9 mouse cellular contexts compared by ENCODE assay signal in the genomic region with DNA sequence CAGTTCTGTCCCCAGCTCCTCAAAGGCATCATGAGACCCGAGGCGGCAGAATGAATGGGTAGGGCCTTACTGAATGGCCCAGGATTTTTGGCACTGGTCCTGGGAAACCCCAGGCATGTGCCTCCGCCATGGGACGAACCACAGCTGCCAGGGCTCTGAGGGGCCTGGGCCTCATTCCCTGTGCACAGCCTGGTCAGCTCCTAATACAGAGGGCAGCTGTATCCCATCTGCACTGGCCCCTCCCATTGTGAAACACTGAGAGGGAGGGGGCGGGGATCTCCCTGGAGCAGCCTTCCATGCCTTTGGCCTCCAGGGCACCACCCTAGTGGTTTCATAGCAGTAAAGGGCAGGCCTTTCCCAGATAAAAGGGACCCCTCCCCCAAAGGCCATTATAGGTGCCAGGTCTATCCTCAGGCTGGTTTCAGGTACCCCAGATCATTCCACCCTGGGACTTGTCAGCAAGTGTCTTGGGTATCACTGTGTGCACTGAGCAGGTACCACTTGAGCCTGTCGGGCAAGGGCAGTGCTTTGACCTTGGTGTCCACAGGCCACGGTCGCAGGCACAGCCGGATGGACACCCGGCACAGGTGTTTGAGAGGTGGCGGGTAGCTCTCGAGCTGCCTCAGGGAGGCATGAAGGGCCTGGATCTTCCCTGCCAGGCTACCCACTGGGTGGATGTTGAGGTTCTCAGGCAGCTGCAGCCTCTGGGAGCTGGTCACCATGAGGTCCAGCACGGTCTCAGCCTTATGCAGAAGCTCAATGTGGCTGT. TPM values are rescaled to one million over a fixed set of nuclear protein-coding genes. Genes with fewer than 3 reads are reported as not detected.
A peak's percentile ranks its signal among the peaks of the same experiment; 100 is the strongest.
DNase-seq lines count a peak whose midpoint lies in the region; ATAC-seq and TF ChIP-seq lines count a peak whose summit lies in the region.
"Had no signal": no experiment of that assay in that cellular context is flagged by ENCODE, and none has a peak within 500 bp of the region (broad histone marks: within the 10 kb centered on the region; RNA-seq: fewer than 3 reads in every experiment).

No protein-coding gene starts in this region.

- no peak overlapping the region for H3K9ac ChIP-seq in heart, embryonic 14.5 days (ENCODE audit: low read length)

- H3K9me3 ChIP-seq in heart, embryonic 14.5 days (ENCODE audit: control insufficient read depth, low read length): no peaks in the 10 kb centered on the region; the same call in 1 of the 2 replicates

- H3K4me3 ChIP-seq in heart, embryonic 14.5 days (ENCODE audit: control insufficient read depth in 1 of 2, insufficient read depth in 1 of 2, low read depth in 1 of 2, low read length in 2 of 2): no peak overlapping the region
- no peak overlapping the region for H3K4me3 ChIP-seq in myocyte

- H3K79me2 ChIP-seq in myocyte (ENCODE audit: control insufficient read depth, insufficient read depth): peaks cover 26% of the 10 kb centered on the region

- H3K4me1 ChIP-seq in heart, embryonic 14.5 days (ENCODE audit: control insufficient read depth in 2 of 2, insufficient read depth in 2 of 2, low read length in 2 of 2): peaks cover 8 to 20% of the 10 kb centered on the region in 2 experiments

- peak overlapping the region in 1 of 2 experiments; percentile 31; a peak in 1 of 4 replicates for H3K27ac ChIP-seq in heart, embryonic 14.5 days (replicated peaks in 1 of 2; ENCODE audit: control insufficient read depth in 1 of 2, insufficient read depth in 1 of 2, low read depth in 2 of 2, low read length in 2 of 2)

- ATAC-seq in heart, embryonic 14.5 days (ENCODE audit: insufficient number of reproducible peaks, insufficient read depth, low FRiP score, low read depth): 0 out of 2 replicates have a peak, but pooled peaks have one; percentile 9
- ATAC-seq in inflammation-experienced regulatory T-cells, adult 6 months: no peak

- WGBS in heart, embryonic 14.5 days: 56% methylated on average over 13 of the region's 13 CpGs

- peaks cover 78% of the 10 kb centered on the region for H3K36me3 ChIP-seq in heart, embryonic 14.5 days (ENCODE audit: control insufficient read depth, insufficient read depth, low read length)
- H3K36me3 ChIP-seq in myocyte (ENCODE audit: control insufficient read depth, insufficient read depth): peaks cover 17% of the 10 kb centered on the region

- H3K4me2 ChIP-seq in heart, embryonic 14.5 days (ENCODE audit: low read length): no peak overlapping the region
- peak overlapping the region; percentile 5 for H3K4me2 ChIP-seq in myocyte (ENCODE audit: low read depth)

- H3ac ChIP-seq in myocyte (ENCODE audit: control insufficient read depth, insufficient read length): no peak overlapping the region

- TF ChIP-seq POLR2A in myocyte (IDR thresholded peaks at IDR 0.05; ENCODE audit: insufficient read length, low read depth): no peak

- peak; percentile 45 to 69 for DNase-seq in adrenal gland, adult (ENCODE audit: inconsistent age in 2 of 2, low spot score in 1 of 2)
- DNase-seq in adrenal gland, postnatal 4 days (ENCODE audit: low spot score in 2 of 2): no peak
- DNase-seq in retina, postnatal 1 day: peak; percentile 47
- DNase-seq in retina, embryonic 14.5 days (ENCODE audit: low spot score): no peak
- peak; percentile 85 for DNase-seq in kidney, postnatal 14 days

- H3K27me3 ChIP-seq in heart, embryonic 14.5 days (ENCODE audit: control insufficient read depth, insufficient read depth, low read length): no peaks in the 10 kb centered on the region
- H3K27me3 ChIP-seq in myocyte (ENCODE audit: control insufficient read depth, insufficient read depth, insufficient read length): no peaks in the 10 kb centered on the region

TF ChIP-seq in myocyte, 11 proteins besides CTCF, POLR2A, EP300 and RAD21:
- TF ChIP-seq MAX (IDR thresholded peaks at IDR 0.05; ENCODE audit: low read depth) (no peak), REST (IDR thresholded peaks at IDR 0.05; ENCODE audit: insufficient read depth, insufficient read length) (no peak), TCF3 (IDR thresholded peaks at IDR 0.05; ENCODE audit: insufficient read length, low read depth) (peak; percentile 60), MYOG (IDR thresholded peaks at IDR 0.05; ENCODE audit: control insufficient read depth in 1 of 3, insufficient read depth in 1 of 3, insufficient read length in 2 of 3, low read depth in 2 of 3) (peak; percentile 67 to 95 (median 82)), POLR2AphosphoS2 (IDR thresholded peaks at IDR 0.05; ENCODE audit: insufficient read length, low read depth) (peak; percentile 77), E2F4 (IDR thresholded peaks at IDR 0.05; ENCODE audit: insufficient read depth) (no peak), TCF12 (IDR thresholded peaks at IDR 0.05; ENCODE audit: insufficient read depth, poor library complexity, severe bottlenecking) (peak; percentile 54), MYOD1 (IDR thresholded peaks at IDR 0.05; ENCODE audit: control insufficient read depth in 1 of 3, insufficient read length in 2 of 3, low read depth in 2 of 3) (peak in 2 of 3 experiments; percentile 70 to 84), USF1 (IDR thresholded peaks at IDR 0.05; ENCODE audit: low read depth) (no peak), CEBPB (IDR thresholded peaks at IDR 0.05; ENCODE audit: insufficient read depth, poor library complexity, severe bottlenecking) (no peak), SRF (IDR thresholded peaks at IDR 0.05; ENCODE audit: control insufficient read depth, insufficient read length, low read depth) (peak; percentile 33)

RNA-seq across cellular contexts. Expression of a gene that starts 6.6 kb away (rescaled TPM):
- total RNA-seq in adrenal gland, postnatal 4 days (2021): 10 to 100 TPM; 28.9 to 32.0 TPM
- 16.7 and 17.8 TPM in 2 replicates for polyA plus RNA-seq in heart, embryonic 14.5 days (2014; fragmentation: Nextera tagmentation; extraction: Ambion mirVana)
- polyA plus RNA-seq in myocyte (2012; fragmentation: generic; extraction: Trizol): 44.9 TPM
- polyA plus RNA-seq in inflammation-experienced regulatory T-cells, adult 6 months (2017; shearing (Covaris generic)): 10 to 100 TPM; 36.4 to 43.6 (median 36.4) TPM

RNA-seq across cellular contexts. Expression of a gene that starts 11.2 kb away (rescaled TPM):
- 1 to 10 TPM; 2.8 to 3.3 TPM for total RNA-seq in adrenal gland, postnatal 4 days (2021)
- 33.2 and 47.0 TPM in 2 replicates for polyA plus RNA-seq in heart, embryonic 14.5 days (2014; fragmentation: Nextera tagmentation; extraction: Ambion mirVana)
- polyA plus RNA-seq in myocyte (2012; fragmentation: generic; extraction: Trizol): 21.8 TPM
- polyA plus RNA-seq in inflammation-experienced regulatory T-cells, adult 6 months (2017; shearing (Covaris generic)): not detected
- total RNA-seq: liver, adult 2 months had no signal
- polyA plus RNA-seq: liver, adult 2 months had no signal

RNA-seq across cellular contexts. Expression of a gene that starts 15.9 kb away (rescaled TPM):
- 10 to 100 TPM; 43.1 to 44.4 TPM for total RNA-seq in adrenal gland, postnatal 4 days (2021)
- 84.2 and 84.9 TPM in 2 replicates for polyA plus RNA-seq in heart, embryonic 14.5 days (2014; fragmentation: Nextera tagmentation; extraction: Ambion mirVana)
- 71.2 TPM for polyA plus RNA-seq in myocyte (2012; fragmentation: generic; extraction: Trizol)
- 10 to 100 TPM; 27.4 to 34.0 (median 28.7) TPM for polyA plus RNA-seq in inflammation-experienced regulatory T-cells, adult 6 months (2017; shearing (Covaris generic))

RNA-seq across cellular contexts. Expression of a gene that starts 20.1 kb away (rescaled TPM):
- 1 to 10 TPM; 1.2 to 1.9 TPM for total RNA-seq in adrenal gland, postnatal 4 days (2021)
- polyA plus RNA-seq in heart, embryonic 14.5 days (2014; fragmentation: Nextera tagmentation; extraction: Ambion mirVana): 1.8 and 2.1 TPM in 2 replicates
- polyA plus RNA-seq in myocyte (2012; fragmentation: generic; extraction: Trizol): 0.12 TPM
- polyA plus RNA-seq in inflammation-experienced regulatory T-cells, adult 6 months (2017; shearing (Covaris generic)): 1 to 10 TPM in 1 of 3 experiments, under 1 TPM in 2; 0.55 to 2.5 (median 0.84) TPM
- total RNA-seq: liver, adult 2 months had no signal
- polyA plus RNA-seq: liver, adult 2 months had no signal

Comparison
In these comparisons a context has a peak if more than half of its experiments do, and no peak if none do; other contexts are left out.
1. DNase-seq: peak in adrenal gland, adult (2 of 2), retina, postnatal 1 day (single experiment) and kidney, postnatal 14 days (single experiment); none in adrenal gland, postnatal 4 days (0 of 2) and retina, embryonic 14.5 days (single experiment).
2. RNA of a gene that starts 11.2 kb away (polyA plus RNA-seq): 33.2 to 47.0 TPM in heart, embryonic 14.5 days and 21.8 TPM in myocyte (single experiment); not detected in inflammation-experienced regulatory T-cells, adult 6 months; every median in the first group is over 10 times any median in the second.